Mouse (Mus musculus) lung, embryonic 16.5 days (tissue): ENCODE data around the gene Klf12. TPM values are rescaled to one million over a fixed set of nuclear protein-coding genes. Genes with fewer than 3 reads are reported as not detected.

Experiments
- ATAC-seq: fragments of 200-750 bp; cut with Nextera tagmentation; 2 replicates; pipeline ENCODE4 v1.8.0; 2017; ENCODE audit warnings: low read depth, mild to moderate bottlenecking, moderate library complexity
- H3K27ac ChIP-seq: fragments of 300-500 bp; sonication (generic); 2 replicates; pipeline ENCODE4 v1.5.1; 2014; ENCODE audit warnings: mild to moderate bottlenecking, control low read depth, low read length
- H3K27me3 ChIP-seq: fragments of 300-500 bp; sonication (generic); 2 replicates; pipeline ENCODE4 v1.6.1; 2014; ENCODE audit warnings: low read depth, low read length, mixed read lengths; ENCODE audit not compliant: control insufficient read depth, insufficient read depth
- H3K36me3 ChIP-seq: fragments of 300-500 bp; sonication (generic); 2 replicates; pipeline ENCODE4 v1.6.1; 2014; ENCODE audit warnings: low read length; ENCODE audit not compliant: control insufficient read depth, insufficient read depth
- H3K4me1 ChIP-seq: fragments of 300-500 bp; sonication (generic); replicated peaks from 2 replicates; pipeline ENCODE4 v1.6.1; 2014; ENCODE audit warnings: low read length, mixed read lengths; ENCODE audit not compliant: control insufficient read depth, insufficient read depth
- H3K4me2 ChIP-seq: fragments of 300-500 bp; sonication (generic); 2 replicates; pipeline ENCODE4 v1.6.1; 2014; ENCODE audit warnings: low read depth, low read length, control low read depth
- H3K4me3 ChIP-seq: fragments of 300-500 bp; sonication (generic); 2 replicates; pipeline ENCODE4 v1.5.1; 2014; ENCODE audit warnings: mild to moderate bottlenecking, low read length, control low read depth
- H3K9ac ChIP-seq: fragments of 300-500 bp; sonication (generic); 2 replicates; pipeline ENCODE4 v1.6.1; 2014; ENCODE audit warnings: low read length, control low read depth
- H3K9me3 ChIP-seq: fragments of 300-500 bp; sonication (generic); 2 replicates; pipeline ENCODE4 v1.6.1; 2016; ENCODE audit warnings: low read length; ENCODE audit not compliant: control insufficient read depth
- WGBS: fragments of 180-500 bp; shearing (Covaris S2); extraction: QIAGEN DNeasy Blood & Tissue Kit; methylation state at CpG from one replicate; pipeline ENCODE4 v1.1.7; 2014; 5-methylcytosine and 5-hydroxymethylcytosine counted together
- polyA plus RNA-seq: library from polyadenylated mRNA; unstranded; fragments of >200 nt; fragmentation: Nextera tagmentation; extraction: Ambion mirVana; gene quantifications from 2 replicates; pipeline ENCODE4 v1.2.1, GENCODE M21; 2015

Klf12 gene
- polyA plus RNA-seq, 1 experiment from 2014 or later: 10.8 TPM

DNA sequence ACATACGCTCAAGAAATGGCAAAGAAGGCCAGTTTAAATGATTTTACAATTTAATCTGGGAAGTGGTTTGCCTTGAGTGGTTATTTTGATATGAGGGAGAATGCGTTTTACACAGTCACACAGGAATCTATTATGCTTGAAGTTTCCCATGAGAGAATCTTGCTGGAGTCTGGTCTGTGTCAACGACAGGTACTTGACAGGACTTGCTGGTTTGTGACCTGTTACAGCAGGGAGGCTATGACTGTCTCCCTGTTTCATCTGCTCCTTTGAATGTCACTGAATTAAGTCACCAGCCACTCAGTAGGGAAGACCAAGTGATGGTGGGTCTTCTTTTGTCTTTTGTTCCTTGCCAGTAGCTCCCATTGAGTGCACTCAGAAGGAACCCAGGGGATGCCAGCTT lies 385.6 kb downstream of the Klf12 start:
- H3K4me3 ChIP-seq: no peak overlapping the region
- no peak overlapping the region for H3K27ac ChIP-seq
- no peak overlapping the region for H3K4me2 ChIP-seq
- no peaks in the 10 kb centered on the region for H3K9me3 ChIP-seq
- 72% methylated on average over 3 of the region's 3 CpGs for whole genome bisulfite sequencing
- H3K36me3 ChIP-seq: no peaks in the 10 kb centered on the region
- H3K9ac ChIP-seq: no peak overlapping the region
- H3K4me1 ChIP-seq: no peaks in the 10 kb centered on the region; the same call in 1 of the 2 replicates
- no peak for ATAC-seq
- no peaks in the 10 kb centered on the region for H3K27me3 ChIP-seq

DNA sequence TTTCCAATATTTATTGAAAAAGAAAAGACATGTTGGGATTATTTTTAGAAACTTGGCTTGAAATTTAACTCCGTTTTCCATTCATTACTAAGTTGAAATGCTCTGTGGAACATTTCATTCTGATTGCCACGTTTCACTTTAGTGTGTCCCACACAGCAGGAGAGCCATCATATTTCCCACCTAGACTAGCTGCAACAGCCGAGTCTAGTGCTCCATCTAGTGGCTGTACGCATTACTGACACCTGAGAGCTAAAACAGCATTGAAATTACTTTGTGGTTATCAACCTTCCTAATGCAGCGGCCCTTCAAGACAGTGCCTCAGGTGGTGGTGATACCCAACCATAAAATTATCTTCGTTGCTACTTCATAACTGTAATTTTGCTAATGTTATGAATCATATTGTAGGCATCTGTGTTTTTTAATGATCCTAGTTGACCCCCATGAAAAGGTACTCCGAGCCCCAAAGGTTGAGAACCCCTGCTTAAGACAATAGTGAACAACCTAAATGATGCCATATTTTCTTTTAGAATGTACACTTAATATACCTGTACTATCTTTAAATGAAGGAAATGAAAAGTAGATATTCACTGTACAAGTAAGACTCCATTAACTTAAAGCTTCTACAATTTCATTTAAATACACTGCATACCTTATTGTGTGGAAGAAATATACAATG lies 389.6 kb downstream of the Klf12 start:
- 17% methylated on average over 7 of the region's 7 CpGs for WGBS
- no peak overlapping the region for H3K9ac ChIP-seq
- H3K4me3 ChIP-seq: no peak overlapping the region
- H3K9me3 ChIP-seq: no peaks in the 10 kb centered on the region
- no peak overlapping the region for H3K4me2 ChIP-seq
- no peak overlapping the region for H3K27ac ChIP-seq
- no peaks in the 10 kb centered on the region for H3K36me3 ChIP-seq
- H3K4me1 ChIP-seq: no peaks in the 10 kb centered on the region; the same call in 1 of the 2 replicates
- ATAC-seq: peak; percentile 76
- H3K27me3 ChIP-seq: no peaks in the 10 kb centered on the region

DNA sequence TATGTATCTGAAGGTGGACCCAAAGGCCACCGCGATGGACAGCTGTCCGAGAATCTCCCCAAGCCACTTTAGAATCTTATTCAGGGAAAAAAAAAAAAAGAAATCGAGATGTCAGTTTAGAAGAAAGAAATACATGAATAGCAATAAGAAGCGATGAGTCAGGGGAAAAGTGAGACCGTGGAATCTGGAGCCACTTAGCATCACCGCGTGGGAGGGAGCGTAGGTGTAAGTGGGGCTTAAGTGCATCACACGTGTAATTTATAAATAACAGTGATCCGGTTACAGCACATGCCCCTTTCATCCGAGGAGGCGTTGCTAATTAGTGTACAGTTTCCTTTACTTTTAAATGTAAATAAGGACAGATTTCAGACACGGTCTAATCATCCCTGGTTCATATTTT lies 390.4 kb downstream of the Klf12 start:
- no peaks in the 10 kb centered on the region for H3K9me3 ChIP-seq
- H3K4me3 ChIP-seq: no peak overlapping the region
- no peaks in the 10 kb centered on the region for H3K36me3 ChIP-seq
- no peaks in the 10 kb centered on the region for H3K27me3 ChIP-seq
- no peak overlapping the region for H3K4me2 ChIP-seq
- ATAC-seq: no peak
- H3K4me1 ChIP-seq: no peaks in the 10 kb centered on the region; the same call in 1 of the 2 replicates
- no peak overlapping the region for H3K9ac ChIP-seq
- H3K27ac ChIP-seq: no peak overlapping the region
- WGBS: 77% methylated on average over 14 of the region's 14 CpGs

DNA sequence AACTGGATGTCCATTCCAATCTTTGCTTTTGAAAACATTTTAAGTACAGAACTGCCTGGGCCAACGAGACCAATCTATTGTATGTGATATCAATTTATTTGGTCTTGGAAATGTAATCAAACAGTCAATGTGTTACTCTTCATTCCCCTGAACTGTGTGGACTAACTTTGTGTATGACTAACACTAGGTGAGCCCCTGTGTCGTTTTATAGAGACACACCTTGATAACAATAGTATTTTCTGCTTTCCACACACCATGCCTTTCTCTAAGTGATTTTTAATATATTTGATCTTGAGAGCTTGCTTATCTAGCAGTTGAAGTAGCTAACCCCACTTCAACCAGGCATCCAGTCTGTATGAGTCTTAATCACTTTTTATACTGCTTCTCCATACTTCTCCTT lies 398.0 kb downstream of the Klf12 start:
- Histone ChIP-seq H3K9ac (no peak overlapping the region), H3K4me2 (no peak overlapping the region), H3K4me1 (peaks cover 3% of the 10 kb centered on the region; the same call in 1 of the 2 replicates), H3K4me3 (no peak overlapping the region), H3K36me3 (no peaks in the 10 kb centered on the region), H3K27ac (peak overlapping the region; percentile 85), H3K9me3 (no peaks in the 10 kb centered on the region), H3K27me3 (no peaks in the 10 kb centered on the region)
- WGBS: 43% methylated on average over 2 of the region's 2 CpGs
- no peak for ATAC-seq

DNA sequence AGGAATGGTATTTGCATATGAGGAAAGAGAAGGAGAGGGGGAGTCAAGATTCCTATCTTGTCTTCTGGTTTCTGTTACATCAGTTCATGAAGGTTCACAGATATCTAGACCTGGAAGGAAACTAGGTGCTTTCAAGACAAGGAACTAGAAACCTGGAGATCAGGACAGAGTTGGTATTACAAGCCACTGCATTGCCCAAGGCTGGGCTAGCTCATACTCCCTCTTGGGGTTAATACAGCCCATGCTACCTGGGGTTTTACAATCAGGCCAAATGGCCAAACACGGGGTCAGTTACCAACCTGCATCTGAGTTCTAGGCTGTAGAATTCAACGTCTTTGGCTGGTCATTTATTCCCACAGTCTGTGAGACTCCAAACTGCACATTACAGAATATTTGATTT lies 398.9 kb downstream of the Klf12 start:
- 61% methylated on average over 2 of the region's 2 CpGs for WGBS
- Histone ChIP-seq H3K27ac (peak overlapping the region; percentile 85), H3K9ac (no peak overlapping the region), H3K4me2 (no peak overlapping the region), H3K9me3 (no peaks in the 10 kb centered on the region), H3K27me3 (no peaks in the 10 kb centered on the region), H3K36me3 (no peaks in the 10 kb centered on the region), H3K4me3 (no peak overlapping the region), H3K4me1 (peaks cover 3% of the 10 kb centered on the region; the same call in 1 of the 2 replicates)
- no peak; the same call in 1 of the 2 replicates for ATAC-seq

DNA sequence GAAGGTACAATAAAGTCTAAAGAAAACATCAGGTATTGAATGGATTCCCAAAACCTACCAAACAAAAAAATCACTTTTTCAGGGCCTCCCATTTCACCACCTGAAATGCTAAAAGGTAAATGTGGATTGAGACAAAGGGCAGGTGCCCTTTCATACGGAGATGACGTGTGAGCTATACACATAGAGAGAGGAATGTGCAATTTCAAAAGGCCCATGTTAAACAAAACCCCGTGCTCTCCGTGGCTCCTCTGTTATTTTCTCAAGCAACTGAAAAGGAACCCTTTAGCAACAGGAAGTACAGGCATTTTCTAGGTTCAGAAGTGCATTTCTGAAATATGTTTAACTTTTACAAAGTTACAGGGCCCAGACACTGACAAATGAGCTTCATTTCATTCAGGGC lies 399.4 kb downstream of the Klf12 start:
- Histone ChIP-seq H3K4me1 (peaks cover 3% of the 10 kb centered on the region; the same call in 1 of the 2 replicates), H3K9ac (no peak overlapping the region), H3K4me2 (no peak overlapping the region), H3K9me3 (no peaks in the 10 kb centered on the region), H3K27me3 (no peaks in the 10 kb centered on the region), H3K4me3 (no peak overlapping the region), H3K27ac (peak overlapping the region; percentile 85), H3K36me3 (no peaks in the 10 kb centered on the region)
- peak; percentile 86 for ATAC-seq
- 30% methylated on average over 4 of the region's 4 CpGs for WGBS

DNA sequence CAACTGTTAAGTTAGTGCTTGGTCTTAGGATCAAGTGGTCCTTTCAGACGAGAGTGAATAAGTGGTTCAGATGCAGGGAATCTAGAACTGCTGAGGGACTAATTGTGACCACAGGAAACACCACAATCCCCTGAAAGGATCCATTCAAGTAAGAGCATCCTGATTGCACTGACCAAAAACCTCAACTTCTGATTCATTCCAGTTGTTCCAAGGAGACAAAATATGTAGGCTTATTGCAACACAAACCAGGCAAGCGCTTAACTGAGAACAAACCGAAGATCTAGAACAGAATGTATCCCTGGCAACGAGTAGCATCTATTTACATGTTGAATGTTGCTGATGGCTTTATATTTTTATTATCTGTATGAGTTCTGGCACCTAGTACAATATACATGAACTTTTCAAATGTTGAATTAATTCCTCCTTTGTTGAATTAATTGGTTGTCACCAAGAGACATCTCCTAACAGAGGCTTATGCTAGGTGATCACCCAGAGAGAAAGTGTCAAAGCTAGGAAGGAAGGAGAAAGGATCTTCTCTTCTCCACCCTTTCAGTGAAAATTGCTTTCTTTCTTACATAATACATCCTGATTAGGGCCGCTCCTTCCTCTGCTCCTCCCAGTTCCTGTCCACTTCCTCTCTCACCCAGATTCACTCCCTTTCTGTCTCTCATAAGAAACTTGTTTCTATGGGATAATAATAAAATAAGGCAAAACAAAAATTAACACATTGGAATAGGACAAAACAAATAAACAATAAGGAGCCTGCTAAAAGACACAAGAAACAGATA lies 407.5 kb downstream of the Klf12 start:
- WGBS: 68% methylated on average over 5 of the region's 5 CpGs
- Histone ChIP-seq H3K9ac (no peak overlapping the region), H3K4me1 (0 out of 2 replicates have a peak, but pooled peaks cover 2% of the 10 kb centered on the region), H3K4me2 (no peak overlapping the region), H3K9me3 (no peaks in the 10 kb centered on the region), H3K4me3 (no peak overlapping the region), H3K36me3 (peaks cover 4% of the 10 kb centered on the region; the same call in 1 of the 2 replicates), H3K27me3 (no peaks in the 10 kb centered on the region), H3K27ac (no peak overlapping the region)
- no peak for ATAC-seq

DNA sequence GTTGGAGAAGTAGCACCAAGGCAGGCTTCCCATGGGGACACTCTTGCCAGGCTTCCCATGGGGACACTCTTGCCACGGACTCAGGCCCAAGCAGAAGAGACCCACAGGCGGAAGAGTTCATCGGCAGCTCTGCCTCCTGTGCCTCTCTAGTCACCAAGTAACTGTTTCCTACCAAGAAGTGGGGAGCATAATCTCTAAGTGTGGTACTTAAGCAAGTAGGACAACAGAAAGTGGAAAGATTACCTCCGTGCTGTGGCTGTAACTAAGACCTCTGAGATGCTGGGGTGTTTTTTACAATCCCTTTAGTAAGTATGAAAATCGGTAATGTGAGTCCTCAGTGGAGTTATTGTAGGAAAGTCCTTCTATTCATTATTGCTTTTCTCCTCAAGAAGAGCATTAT lies 410.8 kb downstream of the Klf12 start:
- no peak overlapping the region for H3K27ac ChIP-seq
- H3K4me1 ChIP-seq: 0 out of 2 replicates have a peak, but pooled peaks cover 2% of the 10 kb centered on the region
- H3K4me3 ChIP-seq: no peak overlapping the region
- 66% methylated on average over 5 of the region's 5 CpGs for whole genome bisulfite sequencing
- H3K27me3 ChIP-seq: no peaks in the 10 kb centered on the region
- no peak overlapping the region for H3K4me2 ChIP-seq
- ATAC-seq: no peak; the same call in 1 of the 2 replicates
- no peak overlapping the region for H3K9ac ChIP-seq
- no peaks in the 10 kb centered on the region for H3K9me3 ChIP-seq
- peaks cover 4% of the 10 kb centered on the region; the same call in 1 of the 2 replicates for H3K36me3 ChIP-seq

DNA sequence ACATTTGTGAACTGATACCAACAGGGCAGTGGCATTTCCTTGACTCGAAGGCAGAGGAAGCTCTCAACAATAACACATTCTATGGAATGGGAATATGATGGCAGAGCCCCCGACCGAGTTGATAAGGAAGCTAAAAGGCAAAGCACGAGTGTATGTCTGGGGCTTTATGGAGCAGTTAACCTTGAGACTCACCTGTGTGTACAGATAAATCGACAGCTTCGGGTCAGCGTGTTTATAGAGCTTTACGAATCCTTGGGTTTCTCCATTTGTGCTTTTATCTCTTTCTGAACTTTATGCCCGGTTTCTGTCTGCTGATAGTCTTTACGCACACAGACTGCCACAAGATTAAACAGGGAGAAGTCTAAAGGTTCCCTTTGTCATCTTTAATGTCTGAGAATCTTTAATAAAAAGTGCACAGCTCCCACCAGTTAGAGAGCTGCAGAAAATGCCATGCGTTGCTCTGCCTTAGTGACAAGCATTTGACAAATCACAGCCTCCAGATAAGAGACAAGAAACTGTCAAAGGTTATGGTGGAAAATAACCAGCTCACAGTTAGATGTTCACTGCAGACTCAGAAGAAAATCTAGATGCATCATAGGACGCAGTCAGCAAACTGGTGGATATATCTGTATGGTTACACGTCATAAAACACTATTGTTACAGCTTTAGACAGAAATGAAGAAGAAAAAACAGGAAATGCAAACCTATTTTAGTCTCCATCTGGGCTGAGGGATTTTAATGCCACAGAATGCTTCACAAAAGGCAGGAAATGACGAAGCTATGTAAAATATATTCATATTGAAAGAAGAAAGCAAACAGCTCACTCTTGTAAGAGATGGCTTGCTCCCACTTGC lies 428.1 kb downstream of the Klf12 start:
- ATAC-seq: no peak
- Histone ChIP-seq H3K4me1 (peaks cover 3% of the 10 kb centered on the region), H3K4me3 (no peak overlapping the region), H3K27ac (no peak overlapping the region), H3K4me2 (no peak overlapping the region), H3K9ac (no peak overlapping the region), H3K27me3 (no peaks in the 10 kb centered on the region), H3K9me3 (no peaks in the 10 kb centered on the region), H3K36me3 (no peaks in the 10 kb centered on the region)
- 36% methylated on average over 14 of the region's 14 CpGs for WGBS
